Mouse (Mus musculus) cerebellum, adult 9-11 months (tissue): ENCODE data around the gene Catsper4.
"Not testable (repeated sequence)": the region's sequence is repeated elsewhere in the genome, so short reads cannot be mapped to it uniquely, and the experiment has no call there.

Source experiments
- DNase-seq: peaks from one replicate; pipeline ENCODE4 v3.0.0; 2022

Gene Catsper4

GRCm38 (mm10) chr4:134227194-134227593, at the start of gene Catsper4:
Gene Catsper4, minus strand, starts transcription at chr4:134227383.
- no peak for DNase-seq

GRCm38 (mm10) chr4:134273417-134274345, 46.5 kb upstream of the Catsper4 start:
- no peak for DNase-seq

GRCm38 (mm10) chr4:134272731-134273416, 45.7 kb upstream of the Catsper4 start:
- no peak for DNase-seq

GRCm38 (mm10) chr4:134271979-134272378, 44.8 kb upstream of the Catsper4 start:
- no peak for DNase-seq

- not testable (repeated sequence) for DNase-seq
These were observed 42.4 kb upstream of the Catsper4 start for GRCm38 (mm10) chr4:134269622-134270021.

- DNase-seq, result no peak
These were observed 41.0 kb upstream of the Catsper4 start for GRCm38 (mm10) chr4:134268102-134268655.

- no peak for DNase-seq
These were observed 38.8 kb upstream of the Catsper4 start for GRCm38 (mm10) chr4:134265860-134266585.

- DNase-seq, result no peak
These were observed 36.0 kb upstream of the Catsper4 start for GRCm38 (mm10) chr4:134263191-134263590.

GRCm38 (mm10) chr4:134258354-134258753, 31.2 kb upstream of the Catsper4 start:
- DNase-seq, result no peak

- no peak for DNase-seq
These were observed 30.2 kb upstream of the Catsper4 start for GRCm38 (mm10) chr4:134257198-134258009.

- no peak for DNase-seq
These were observed 29.4 kb upstream of the Catsper4 start for GRCm38 (mm10) chr4:134256407-134257197.

GRCm38 (mm10) chr4:134255854-134256253, 28.7 kb upstream of the Catsper4 start:
- DNase-seq, result no peak

GRCm38 (mm10) chr4:134254835-134255234, 27.7 kb upstream of the Catsper4 start:
- no peak for DNase-seq

GRCm38 (mm10) chr4:134253722-134254324, 26.6 kb upstream of the Catsper4 start, which contains the start of gene Grrp1:
Gene Grrp1, minus strand, starts transcription at chr4:134254106.
- DNase-seq, result no peak

- DNase-seq, result no peak
These were observed 25.9 kb upstream of the Catsper4 start for GRCm38 (mm10) chr4:134252911-134253721.

GRCm38 (mm10) chr4:134252131-134252910, 25.1 kb upstream of the Catsper4 start:
- DNase-seq, result no peak

- no peak for DNase-seq
These were observed 24.3 kb upstream of the Catsper4 start for GRCm38 (mm10) chr4:134251241-134252130.

- DNase-seq, result no peak
These were observed 23.7 kb upstream of the Catsper4 start for GRCm38 (mm10) chr4:134250930-134251240.
